Mouse (Mus musculus): ENCODE results near the gene Glis1. TPM values are rescaled to one million over a fixed set of nuclear protein-coding genes. Genes with fewer than 3 reads are reported as not detected.
A peak's percentile ranks its signal among the peaks of the same experiment; 100 is the strongest.

Glis1 gene
- polyA plus RNA-seq, 2 experiments, result 9.0 to 10.0 TPM

- ATAC-seq (ENCODE audit: low FRiP score, low read depth), result peak; percentile 23; the same call in 1 of the 2 replicates
- Histone ChIP-seq H3K9me3 (ENCODE audit: control insufficient read depth, low read length) (no peaks in the 10 kb centered on the region), H3K27ac (replicated peaks; ENCODE audit: low read depth, low read length) (no peak overlapping the region), H3K4me3 (replicated peaks; ENCODE audit: low read length) (no peak overlapping the region), H3K4me1 (ENCODE audit: control insufficient read depth, insufficient read depth, low read length) (peaks cover 8% of the 10 kb centered on the region; the same call in 1 of the 2 replicates), H3K4me2 (replicated peaks; ENCODE audit: low read depth, low read length, severe bottlenecking) (no peak overlapping the region), H3K36me3 (ENCODE audit: control insufficient read depth, insufficient read depth, low read length) (no peaks in the 10 kb centered on the region), H3K9ac (ENCODE audit: low read depth, low read length, severe bottlenecking) (no peak overlapping the region), H3K27me3 (ENCODE audit: control insufficient read depth, insufficient read depth, low read length) (no peaks in the 10 kb centered on the region)
- 32% methylated on average over 11 of the region's 11 CpGs for WGBS
- TF ChIP-seq POLR2A (IDR thresholded peaks at IDR 0.05; ENCODE audit: borderline replicate concordance, extremely low read depth, insufficient read depth, insufficient read length), result no peak
- DNase-seq (ENCODE audit: low spot score), result no peak
These were observed 89.3 kb downstream of the Glis1 start for GRCm38 (mm10) chr4:107523607-107524151.

GRCm38 (mm10) chr4:107535126-107535525 lies 100.7 kb downstream of the Glis1 start:
- DNase-seq (ENCODE audit: low spot score) (peak; percentile 37), ATAC-seq (ENCODE audit: low FRiP score, low read depth) (no peak)
- no peaks in the 10 kb centered on the region for H3K9me3 ChIP-seq (ENCODE audit: control insufficient read depth, low read length)
- no peaks in the 10 kb centered on the region for H3K27me3 ChIP-seq (ENCODE audit: control insufficient read depth, insufficient read depth, low read length)
- no peak overlapping the region for H3K9ac ChIP-seq (ENCODE audit: low read depth, low read length, severe bottlenecking)
- H3K4me3 ChIP-seq (replicated peaks; ENCODE audit: low read length), result no peak overlapping the region
- WGBS, result 56% methylated on average over 11 of the region's 11 CpGs
- no peak for TF ChIP-seq POLR2A (IDR thresholded peaks at IDR 0.05; ENCODE audit: borderline replicate concordance, extremely low read depth, insufficient read depth, insufficient read length)
- no peak overlapping the region for H3K4me2 ChIP-seq (replicated peaks; ENCODE audit: low read depth, low read length, severe bottlenecking)
- no peak overlapping the region for H3K27ac ChIP-seq (replicated peaks; ENCODE audit: low read depth, low read length)
- H3K4me1 ChIP-seq (ENCODE audit: control insufficient read depth, insufficient read depth, low read length), result peaks cover 19% of the 10 kb centered on the region
- no peaks in the 10 kb centered on the region for H3K36me3 ChIP-seq (ENCODE audit: control insufficient read depth, insufficient read depth, low read length)

GRCm38 (mm10) chr4:107538116-107538515 lies 103.7 kb downstream of the Glis1 start:
- no peak overlapping the region for H3K4me3 ChIP-seq (replicated peaks; ENCODE audit: low read length)
- no peak for DNase-seq (ENCODE audit: low spot score)
- no peak for TF ChIP-seq POLR2A (IDR thresholded peaks at IDR 0.05; ENCODE audit: borderline replicate concordance, extremely low read depth, insufficient read depth, insufficient read length)
- 7% methylated on average over 13 of the region's 13 CpGs for WGBS
- no peaks in the 10 kb centered on the region for H3K36me3 ChIP-seq (ENCODE audit: control insufficient read depth, insufficient read depth, low read length)
- no peaks in the 10 kb centered on the region for H3K9me3 ChIP-seq (ENCODE audit: control insufficient read depth, low read length)
- peak; percentile 52 for ATAC-seq (ENCODE audit: low FRiP score, low read depth)
- H3K27ac ChIP-seq (replicated peaks; ENCODE audit: low read depth, low read length), result no peak overlapping the region
- peak overlapping the region; percentile 22; the same call in 1 of the 2 replicates for H3K4me2 ChIP-seq (replicated peaks; ENCODE audit: low read depth, low read length, severe bottlenecking)
- H3K4me1 ChIP-seq (ENCODE audit: control insufficient read depth, insufficient read depth, low read length), result peaks cover 19% of the 10 kb centered on the region
- H3K27me3 ChIP-seq (ENCODE audit: control insufficient read depth, insufficient read depth, low read length), result no peaks in the 10 kb centered on the region
- no peak overlapping the region for H3K9ac ChIP-seq (ENCODE audit: low read depth, low read length, severe bottlenecking)

DNA sequence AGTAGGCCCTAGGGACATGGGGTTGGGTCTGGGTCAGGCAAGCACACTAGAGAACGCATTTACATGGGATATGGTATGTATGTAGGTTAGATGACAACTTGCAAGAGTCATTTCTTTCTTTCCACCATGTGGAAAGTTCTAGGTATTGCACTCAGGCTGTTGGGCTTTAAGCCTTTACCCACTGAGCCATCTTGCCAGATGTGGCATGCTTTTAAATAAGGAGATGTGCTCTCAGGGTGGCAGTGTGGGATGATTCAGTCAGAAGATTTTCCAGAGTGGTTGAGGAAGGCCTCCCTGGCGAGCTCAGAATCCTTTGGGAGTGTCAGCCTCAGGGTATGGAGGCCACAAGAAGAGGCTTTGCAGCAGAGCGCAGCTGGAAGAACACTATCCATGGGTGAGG lies 104.2 kb downstream of the Glis1 start:
- no peak overlapping the region for H3K27ac ChIP-seq (replicated peaks; ENCODE audit: low read depth, low read length)
- DNase-seq (ENCODE audit: low spot score) (no peak), ATAC-seq (ENCODE audit: low FRiP score, low read depth) (no peak)
- no peaks in the 10 kb centered on the region for H3K9me3 ChIP-seq (ENCODE audit: control insufficient read depth, low read length)
- WGBS, result 53% methylated on average over 3 of the region's 3 CpGs
- no peaks in the 10 kb centered on the region for H3K27me3 ChIP-seq (ENCODE audit: control insufficient read depth, insufficient read depth, low read length)
- H3K4me3 ChIP-seq (replicated peaks; ENCODE audit: low read length), result no peak overlapping the region
- TF ChIP-seq POLR2A (IDR thresholded peaks at IDR 0.05; ENCODE audit: borderline replicate concordance, extremely low read depth, insufficient read depth, insufficient read length), result no peak
- peak overlapping the region; percentile 22; the same call in 1 of the 2 replicates for H3K4me2 ChIP-seq (replicated peaks; ENCODE audit: low read depth, low read length, severe bottlenecking)
- no peak overlapping the region for H3K9ac ChIP-seq (ENCODE audit: low read depth, low read length, severe bottlenecking)
- H3K4me1 ChIP-seq (ENCODE audit: control insufficient read depth, insufficient read depth, low read length), result peaks cover 19% of the 10 kb centered on the region
- H3K36me3 ChIP-seq (ENCODE audit: control insufficient read depth, insufficient read depth, low read length), result no peaks in the 10 kb centered on the region

DNA sequence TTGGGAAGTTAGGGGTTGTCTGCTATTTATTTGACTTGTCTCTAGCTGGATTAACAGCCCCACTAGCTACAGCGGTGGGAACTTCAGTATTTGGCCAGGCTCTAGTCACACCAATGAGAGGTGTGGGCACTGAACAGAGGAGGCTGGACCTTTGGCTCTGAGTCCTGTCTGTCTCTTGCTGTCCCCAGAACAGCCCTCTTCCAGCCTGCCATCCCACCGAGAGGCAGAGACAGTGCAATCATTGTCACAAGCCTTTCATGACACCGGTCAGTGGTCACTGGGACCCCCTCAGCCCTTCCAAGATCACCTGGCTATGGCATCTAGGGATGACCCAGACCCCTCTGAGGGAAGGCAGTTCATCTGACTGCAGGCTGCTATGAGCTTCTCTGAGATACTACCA lies 104.6 kb downstream of the Glis1 start:
- 71% methylated on average over 3 of the region's 3 CpGs for whole genome bisulfite sequencing
- ATAC-seq (ENCODE audit: low FRiP score, low read depth), result no peak
- H3K27ac ChIP-seq (replicated peaks; ENCODE audit: low read depth, low read length), result no peak overlapping the region

More for the DNA sequence above, 104.6 kb downstream of the Glis1 start:
- no peak overlapping the region for H3K4me2 ChIP-seq (replicated peaks; ENCODE audit: low read depth, low read length, severe bottlenecking)
- no peak for DNase-seq (ENCODE audit: low spot score)
- H3K36me3 ChIP-seq (ENCODE audit: control insufficient read depth, insufficient read depth, low read length), result no peaks in the 10 kb centered on the region
- H3K9me3 ChIP-seq (ENCODE audit: control insufficient read depth, low read length), result no peaks in the 10 kb centered on the region
- TF ChIP-seq POLR2A (IDR thresholded peaks at IDR 0.05; ENCODE audit: borderline replicate concordance, extremely low read depth, insufficient read depth, insufficient read length), result no peak
- H3K27me3 ChIP-seq (ENCODE audit: control insufficient read depth, insufficient read depth, low read length), result no peaks in the 10 kb centered on the region
- no peak overlapping the region for H3K4me3 ChIP-seq (replicated peaks; ENCODE audit: low read length)
- peaks cover 19% of the 10 kb centered on the region for H3K4me1 ChIP-seq (ENCODE audit: control insufficient read depth, insufficient read depth, low read length)
- no peak overlapping the region for H3K9ac ChIP-seq (ENCODE audit: low read depth, low read length, severe bottlenecking)
